Mouse (Mus musculus) embryo, embryonic 11 days (tissue): ENCODE results near the gene Med25.

Source experiments
- DNase-seq: peaks from one replicate; pipeline ENCODE4 v3.0.0-alpha.2; 2015

Med25 gene

GRCm38 (mm10) chr7:44841825-44842463 is 50.6 kb downstream of the Med25 start:
- DNase-seq, result no peak

GRCm38 (mm10) chr7:44840426-44840825 is 52.1 kb downstream of the Med25 start:
- no peak for DNase-seq

- peak; percentile 62 for DNase-seq
These were observed 52.9 kb downstream of the Med25 start for GRCm38 (mm10) chr7:44839491-44840191.

- DNase-seq, result no peak
These were observed 53.4 kb downstream of the Med25 start for GRCm38 (mm10) chr7:44839171-44839490.

GRCm38 (mm10) chr7:44838073-44838472 is 54.4 kb downstream of the Med25 start:
- DNase-seq, result no peak

- no peak for DNase-seq
These were observed 56.0 kb downstream of the Med25 start for GRCm38 (mm10) chr7:44836423-44837053.

- no peak for DNase-seq
These were observed 56.5 kb downstream of the Med25 start for GRCm38 (mm10) chr7:44836016-44836404.

- no peak for DNase-seq
These were observed 57.0 kb downstream of the Med25 start for GRCm38 (mm10) chr7:44835373-44836015.

- DNase-seq, result no peak
These were observed 59.7 kb downstream of the Med25 start for GRCm38 (mm10) chr7:44832763-44833162.

GRCm38 (mm10) chr7:44828706-44829105 is 63.8 kb downstream of the Med25 start:
- DNase-seq, result no peak

- no peak for DNase-seq
These were observed 65.7 kb downstream of the Med25 start for GRCm38 (mm10) chr7:44826771-44827170.
